Mouse (Mus musculus) urinary bladder, postnatal 10 days (tissue): Measurements from ENCODE around the gene Gnb5.

Source experiments
- DNase-seq: peaks from one replicate; pipeline ENCODE4 v3.0.0; 2022; ENCODE audit warnings: low spot score

Gnb5 gene

DNA sequence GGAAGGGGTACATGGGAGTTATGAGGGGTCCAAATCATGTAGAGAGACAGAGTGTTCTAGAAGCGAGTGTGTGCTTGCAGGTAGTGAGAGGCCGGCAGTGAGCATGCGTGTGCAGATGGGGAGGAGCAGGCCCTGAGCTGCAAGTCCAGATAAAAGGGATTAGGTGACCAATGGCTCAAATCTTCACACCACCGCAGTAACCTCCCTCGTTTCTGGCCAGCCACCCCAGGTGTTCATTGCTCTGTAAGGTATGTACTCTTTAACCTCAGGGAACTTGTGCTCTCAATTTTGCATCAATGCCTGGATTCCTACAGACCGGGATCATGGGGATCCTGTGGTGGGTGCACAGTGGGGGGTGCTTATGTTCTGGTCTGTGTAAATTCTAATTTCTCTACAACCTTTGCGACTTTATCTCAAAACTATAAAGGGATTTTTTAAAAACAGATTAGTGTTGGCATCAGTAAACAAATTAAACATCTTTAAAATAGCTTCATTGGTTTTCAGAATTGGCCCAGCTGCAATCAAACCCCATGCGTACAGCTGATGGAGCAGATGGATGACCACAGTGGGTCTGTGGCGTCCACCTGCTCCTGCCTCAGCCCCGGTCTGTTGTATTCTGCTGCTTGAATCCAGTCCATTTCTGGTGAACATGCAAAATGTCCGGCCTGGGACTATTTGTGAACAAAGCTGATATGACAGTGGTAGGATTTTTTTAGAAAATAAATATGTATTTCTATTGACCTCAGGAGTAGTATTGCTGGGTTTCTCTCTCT lies at the start of gene Gnb5:
TSS of gene Gnb5 (plus strand) at position 163 of the 773 bp plus-strand sequence.
- DNase-seq, result no peak

DNA sequence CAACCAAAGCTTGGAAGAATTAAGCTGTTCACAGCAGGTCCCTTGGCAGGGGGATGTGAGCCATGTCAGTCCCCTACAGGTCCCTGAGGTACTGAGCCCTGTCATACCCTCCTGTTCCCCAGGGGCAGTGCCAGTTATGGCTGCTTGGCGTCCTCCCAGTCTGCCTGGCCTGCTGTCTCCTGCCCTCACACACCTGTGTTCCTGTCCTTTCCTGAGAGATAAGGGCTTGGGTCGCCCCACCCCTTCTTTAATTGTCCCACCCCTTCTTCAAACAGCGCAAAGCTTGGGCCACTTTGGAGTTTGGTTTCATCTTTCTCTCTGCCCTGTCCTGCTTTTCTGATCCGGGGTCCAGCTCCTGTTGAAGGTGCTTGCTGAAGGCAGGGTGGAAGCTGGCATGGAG lies 47.3 kb upstream of the Gnb5 start:
- DNase-seq, result no peak

DNA sequence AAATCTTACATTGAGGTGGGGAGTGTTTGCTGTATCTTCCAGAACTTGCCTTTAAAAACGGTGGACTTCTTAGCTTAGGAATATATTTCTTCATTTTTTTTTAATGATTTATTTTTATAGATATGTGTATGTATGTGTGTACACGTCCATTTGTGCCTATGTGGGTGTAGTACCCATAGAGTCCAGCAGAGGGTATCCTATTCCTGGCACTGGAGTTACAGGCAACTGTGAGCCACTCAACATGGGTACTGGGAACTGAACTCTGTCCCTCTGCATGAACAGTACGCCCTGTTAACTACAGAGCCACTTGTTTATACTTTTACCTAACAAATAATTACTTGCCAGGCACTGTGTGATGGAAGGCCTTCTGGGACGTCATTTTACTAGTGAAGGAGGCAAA lies 46.4 kb upstream of the Gnb5 start:
- no peak for DNase-seq

DNA sequence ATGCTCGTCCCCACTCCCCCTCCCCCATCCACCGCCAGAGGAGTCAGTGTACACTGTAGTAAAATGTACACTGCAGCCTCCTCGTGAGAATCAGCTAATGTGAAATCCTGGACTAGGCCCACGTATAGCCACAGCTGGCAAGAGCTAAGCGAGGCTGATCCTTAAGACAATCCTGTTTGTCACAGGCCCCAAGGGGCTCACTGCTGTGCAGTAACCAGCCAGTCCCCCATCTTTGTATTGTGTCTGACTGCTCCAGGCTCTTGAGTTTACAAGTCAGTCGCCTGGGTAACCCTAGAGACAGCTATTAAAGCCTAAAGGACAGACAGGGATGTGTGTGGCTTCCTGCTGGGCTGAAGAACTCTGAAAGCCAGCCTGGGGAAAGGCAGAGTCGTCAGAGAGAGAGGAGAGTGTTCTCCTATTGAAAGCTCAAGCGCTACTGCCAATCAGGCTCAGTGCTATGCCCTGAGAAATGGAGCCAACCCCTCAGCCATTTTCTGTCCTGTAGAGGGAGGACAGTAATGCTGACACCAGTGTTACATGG lies 44.7 kb upstream of the Gnb5 start:
- no peak for DNase-seq

DNA sequence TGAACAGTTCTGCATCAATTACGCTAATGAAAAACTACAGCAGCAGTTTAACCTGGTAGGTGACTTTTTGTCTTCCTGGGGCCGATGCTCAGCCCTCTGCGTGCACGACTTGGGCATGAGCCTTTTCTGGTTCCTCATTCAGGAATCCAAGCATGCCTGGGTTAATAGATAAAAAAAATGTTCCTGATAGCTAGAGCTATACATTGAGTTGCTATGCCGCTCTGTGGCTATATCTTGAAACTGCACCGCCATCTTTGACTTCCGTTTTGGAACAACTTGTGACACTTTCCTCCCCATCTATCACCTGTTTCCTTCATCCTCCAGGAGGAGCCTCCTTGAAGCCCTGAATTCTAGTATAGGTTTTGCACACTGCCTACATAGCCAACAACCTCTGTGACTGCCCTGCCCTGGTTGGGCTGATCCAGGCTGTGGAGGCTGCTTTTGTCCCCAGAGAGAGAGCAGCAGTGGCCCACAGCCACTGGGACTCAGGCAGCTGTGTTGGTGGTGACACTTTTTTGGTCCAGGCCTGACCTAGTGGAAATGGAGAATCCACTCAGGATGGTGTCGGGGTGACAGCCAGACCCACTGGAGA lies 43.8 kb upstream of the Gnb5 start:
- DNase-seq, result no peak

DNA sequence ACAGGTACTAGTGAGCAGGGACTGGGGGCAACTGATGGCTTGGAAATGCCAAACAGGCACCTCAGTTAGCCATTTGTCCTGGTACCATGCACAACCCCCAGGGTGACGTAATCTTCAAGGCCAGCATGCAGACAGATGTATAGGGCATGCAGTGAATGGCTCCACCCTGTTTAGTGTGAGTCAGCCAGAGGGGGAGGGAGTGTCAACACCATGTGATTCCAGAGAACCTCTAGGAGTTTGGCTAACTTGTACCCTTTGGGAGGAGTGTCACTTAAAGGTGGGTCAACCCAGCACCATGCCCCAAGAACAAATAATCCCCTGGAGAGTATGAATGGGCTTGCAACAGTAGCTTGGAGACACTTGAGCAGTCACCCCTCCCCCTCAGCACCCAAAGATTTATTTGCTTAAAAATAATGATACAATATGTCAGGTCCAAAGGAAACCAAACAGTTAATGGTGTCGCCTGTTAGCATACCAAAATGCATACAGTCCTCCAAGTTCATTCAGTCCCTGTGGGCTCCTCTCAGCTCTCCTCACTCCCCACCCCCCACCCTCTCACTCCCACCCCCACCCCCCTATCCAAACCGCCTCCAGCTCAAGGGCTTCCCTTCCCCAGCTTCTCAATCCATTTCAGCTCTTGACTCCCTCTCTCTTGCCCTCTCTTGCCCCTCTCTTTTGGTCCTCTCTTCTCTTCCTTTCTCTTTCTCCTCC lies 41.9 kb upstream of the Gnb5 start:
- DNase-seq, result no peak

DNA sequence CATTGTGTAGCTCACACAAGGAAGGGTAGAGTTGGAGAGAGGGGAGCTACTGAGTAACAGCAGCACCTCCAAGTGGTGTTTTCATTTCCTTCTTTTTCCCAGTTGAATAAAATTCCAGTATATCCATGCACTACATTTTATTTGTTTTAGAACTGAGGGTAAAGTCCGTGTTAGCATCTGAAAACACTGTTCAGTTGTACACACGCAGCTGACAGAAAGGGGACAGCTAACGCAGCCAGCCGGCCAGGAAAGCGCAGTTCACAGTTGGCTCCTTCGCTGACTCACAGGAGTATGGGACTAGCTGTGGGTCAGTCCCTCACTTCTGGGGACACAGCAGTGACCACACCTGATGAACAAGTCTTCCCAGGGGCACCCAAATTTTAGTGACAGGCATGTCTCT lies 38.9 kb upstream of the Gnb5 start:
- no peak for DNase-seq

DNA sequence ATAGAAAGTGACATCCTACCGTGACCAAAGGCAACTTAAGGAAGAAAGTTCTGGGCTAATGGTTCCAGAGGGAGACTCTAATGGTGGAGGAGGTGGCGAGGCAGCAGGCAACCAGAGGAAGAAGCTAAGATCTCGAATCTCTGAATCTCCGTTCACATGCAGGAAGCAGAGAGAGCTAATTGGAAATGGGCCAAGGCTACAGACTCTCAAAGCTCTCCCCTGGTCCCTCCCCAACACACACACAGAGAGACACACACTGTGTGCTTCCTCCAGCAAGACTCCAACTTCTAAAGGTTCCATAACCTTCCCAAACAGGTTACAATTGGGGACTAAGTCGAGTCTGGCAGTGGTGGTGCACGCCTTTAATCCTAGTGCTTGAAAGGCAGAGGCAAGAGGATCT lies 35.7 kb upstream of the Gnb5 start:
- no peak for DNase-seq

DNA sequence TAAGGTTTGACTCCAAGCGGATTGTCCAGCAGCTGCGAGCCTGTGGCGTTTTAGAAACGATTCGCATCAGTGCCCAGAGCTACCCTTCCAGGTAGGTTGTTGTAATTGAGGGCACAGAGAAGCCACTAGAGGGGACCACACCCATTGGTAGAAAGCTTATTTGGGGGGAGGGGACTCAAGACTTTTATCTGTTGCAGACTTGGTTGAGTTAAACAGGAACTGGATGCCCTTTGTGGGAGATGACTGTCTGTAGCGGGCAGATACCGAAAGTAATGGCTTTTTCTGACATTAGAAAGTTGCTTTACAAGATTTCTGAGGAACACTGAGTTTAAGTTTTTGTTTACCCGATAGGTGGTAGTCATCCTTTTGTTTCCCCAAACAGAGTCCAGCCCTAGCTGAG lies 34.5 kb upstream of the Gnb5 start:
- no peak for DNase-seq

DNA sequence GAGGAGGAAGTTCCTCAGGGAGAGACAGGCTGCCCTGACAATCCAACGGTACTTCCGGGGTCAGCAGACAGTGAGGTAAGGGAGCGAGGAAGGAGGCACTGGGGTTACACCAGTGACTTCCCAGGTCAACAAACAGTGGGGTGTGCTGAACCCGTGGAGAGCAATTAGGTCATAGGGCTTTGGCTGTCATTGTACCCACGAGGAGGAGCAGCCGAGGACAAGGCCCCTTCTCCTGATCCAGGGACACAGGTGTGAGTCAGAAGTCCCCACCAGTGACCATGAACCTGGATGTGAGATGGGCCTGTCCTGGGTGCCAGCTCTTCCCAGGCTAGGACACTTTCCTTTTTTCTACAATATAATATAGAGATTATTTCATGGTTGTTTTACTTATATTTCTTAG lies 32.4 kb upstream of the Gnb5 start:
- DNase-seq, result no peak

DNA sequence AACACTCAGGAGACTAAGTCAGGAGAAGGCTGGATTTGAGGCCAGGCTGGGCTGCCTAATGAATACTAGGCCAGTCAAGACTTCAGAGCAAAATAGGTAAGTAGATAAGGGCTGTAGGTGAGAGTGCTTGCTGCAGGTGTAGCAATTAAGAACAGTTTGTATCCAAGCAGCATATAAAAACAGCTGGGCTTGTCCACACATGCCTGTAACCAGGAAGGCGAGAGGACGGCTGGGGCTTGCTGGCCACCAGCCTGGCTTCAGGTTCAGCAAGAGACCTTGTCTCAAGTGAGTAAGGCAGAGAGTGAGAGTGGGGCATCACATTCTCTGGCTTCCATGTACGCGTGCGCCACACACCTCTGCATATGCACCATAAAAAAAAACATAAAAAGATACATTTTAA lies 31.6 kb upstream of the Gnb5 start:
- no peak for DNase-seq

DNA sequence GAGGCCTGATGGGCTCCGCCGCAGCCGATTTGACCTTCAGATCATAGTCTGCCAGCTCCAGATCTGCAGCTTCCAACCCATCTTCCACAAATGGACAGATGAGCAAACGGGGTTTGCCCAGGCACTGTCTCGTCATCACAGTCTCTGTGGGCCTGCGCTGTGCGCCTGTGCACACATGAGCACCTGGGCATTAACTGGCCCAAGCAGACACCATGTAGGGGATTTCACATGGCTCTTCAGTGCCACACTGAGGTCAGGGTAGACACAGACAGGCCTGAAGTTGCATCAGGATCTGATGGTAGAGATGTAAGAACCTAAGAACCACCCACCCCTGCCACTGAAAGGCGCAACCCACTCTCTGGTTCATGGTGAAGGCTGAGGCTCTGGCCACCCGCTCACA lies 31.0 kb upstream of the Gnb5 start:
- no peak for DNase-seq

DNA sequence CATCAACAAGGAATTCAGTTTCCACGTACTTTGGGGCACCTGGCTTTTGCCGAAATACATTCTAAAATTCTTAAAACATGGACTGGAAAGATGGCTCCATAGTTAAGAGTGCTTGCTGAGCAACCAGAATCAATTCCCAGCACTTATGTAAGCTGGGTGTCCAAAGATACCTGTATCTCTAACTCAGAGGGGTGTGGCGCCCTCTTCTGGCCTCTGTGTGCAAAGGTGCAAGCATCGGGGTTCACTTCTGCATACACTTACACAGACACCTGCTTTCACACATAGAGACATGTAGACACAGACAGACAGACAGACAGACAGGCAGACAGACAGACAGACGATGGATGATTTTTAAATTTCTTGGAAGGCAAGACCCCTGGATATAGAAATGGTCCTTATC lies 25.3 kb upstream of the Gnb5 start:
- no peak for DNase-seq

DNA sequence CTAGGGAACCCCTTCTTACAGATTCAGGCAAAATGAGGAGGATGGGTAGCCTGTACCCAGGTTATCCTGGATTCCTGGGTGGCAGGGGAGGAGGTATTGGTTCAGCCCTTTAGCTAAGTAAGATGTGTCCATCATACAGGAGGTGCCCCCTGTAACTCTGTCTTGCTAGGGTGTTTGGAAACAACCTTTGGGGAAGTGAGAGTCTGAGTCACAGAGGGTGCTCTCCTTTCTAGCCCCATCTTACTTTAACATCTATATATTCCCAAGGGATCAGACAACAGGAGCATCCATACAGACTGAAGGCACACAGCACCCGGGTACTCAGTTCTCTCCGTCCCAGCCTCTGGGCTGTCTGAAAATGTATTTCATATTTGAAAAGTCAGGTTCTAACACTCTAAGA lies 23.9 kb upstream of the Gnb5 start:
- no peak for DNase-seq

DNA sequence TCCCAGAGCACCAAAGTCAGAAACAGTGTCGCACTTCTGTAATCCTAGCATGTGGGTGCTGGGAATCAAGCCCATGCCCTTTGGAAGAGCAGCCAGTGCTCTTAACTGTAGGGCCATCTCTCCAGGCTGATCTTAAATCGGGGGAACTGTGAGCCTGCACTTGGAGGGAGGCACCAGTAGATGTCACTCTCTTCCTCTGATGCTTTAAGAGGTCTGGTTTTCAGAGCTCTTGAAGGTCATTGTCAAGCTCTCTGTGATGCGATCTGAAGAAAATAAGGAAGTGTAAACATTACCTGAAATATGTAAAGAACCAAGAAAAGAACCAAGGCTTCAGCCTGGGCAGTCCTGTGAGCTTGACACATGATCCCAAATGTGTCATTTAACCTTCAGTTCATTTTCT lies 23.3 kb upstream of the Gnb5 start:
- no peak for DNase-seq

DNA sequence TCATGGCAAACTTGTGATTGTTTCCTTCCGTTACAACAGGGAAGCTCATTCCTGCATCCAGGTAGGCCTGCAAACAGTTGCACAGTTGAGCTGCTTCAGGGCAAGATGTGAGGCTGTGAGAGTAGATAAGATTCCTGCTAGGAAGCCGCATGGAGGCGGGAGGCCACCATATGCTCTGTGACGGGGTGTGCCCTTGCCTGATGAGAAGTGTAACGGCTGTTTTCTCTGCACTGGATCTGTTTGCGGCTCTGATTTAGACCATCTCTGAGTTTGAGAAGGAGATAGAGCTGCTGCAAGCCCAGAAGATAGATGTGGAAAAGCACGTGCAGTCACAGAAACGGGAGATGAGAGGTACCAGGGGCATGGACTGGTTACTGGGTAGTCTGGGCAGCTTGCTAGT lies 22.5 kb upstream of the Gnb5 start:
- DNase-seq, result no peak

DNA sequence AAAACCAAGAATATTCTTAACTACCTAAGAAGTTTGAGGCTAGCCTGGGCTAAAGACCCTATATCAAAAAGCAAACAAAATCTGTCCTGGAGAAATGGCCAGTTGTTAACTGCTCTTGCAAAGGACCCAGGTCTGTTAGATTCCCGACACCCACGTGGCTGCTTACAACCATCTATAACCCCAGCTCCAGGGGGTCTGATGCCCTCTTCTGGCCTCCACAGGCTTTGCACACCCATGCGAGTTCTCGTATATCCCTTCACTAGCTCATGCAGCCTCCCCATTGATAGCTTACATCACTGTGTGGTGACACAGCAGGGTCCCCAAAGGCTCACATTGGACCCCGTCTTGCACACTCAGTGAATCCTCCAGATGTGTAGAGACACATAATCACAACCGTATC lies 20.7 kb upstream of the Gnb5 start:
- DNase-seq, result no peak

DNA sequence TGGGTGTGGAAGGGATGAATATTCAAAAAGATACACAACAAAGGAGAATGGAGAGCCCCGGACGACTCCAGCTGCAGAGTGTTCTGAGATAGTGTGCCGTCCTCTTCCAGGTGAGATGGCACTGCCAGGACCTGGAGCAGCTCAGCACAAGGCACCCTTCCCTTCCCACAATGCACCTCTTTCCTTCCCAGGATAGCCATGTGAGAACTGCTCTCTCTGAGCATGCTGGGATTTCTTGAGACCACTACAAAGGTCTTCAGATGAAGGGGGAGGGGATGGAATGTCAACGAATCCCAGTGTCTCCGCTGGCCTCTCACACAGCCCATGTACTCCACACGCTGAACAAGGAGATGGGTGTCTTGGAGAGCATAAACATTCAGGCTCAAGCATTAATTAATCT lies 18.5 kb upstream of the Gnb5 start:
- no peak for DNase-seq

DNA sequence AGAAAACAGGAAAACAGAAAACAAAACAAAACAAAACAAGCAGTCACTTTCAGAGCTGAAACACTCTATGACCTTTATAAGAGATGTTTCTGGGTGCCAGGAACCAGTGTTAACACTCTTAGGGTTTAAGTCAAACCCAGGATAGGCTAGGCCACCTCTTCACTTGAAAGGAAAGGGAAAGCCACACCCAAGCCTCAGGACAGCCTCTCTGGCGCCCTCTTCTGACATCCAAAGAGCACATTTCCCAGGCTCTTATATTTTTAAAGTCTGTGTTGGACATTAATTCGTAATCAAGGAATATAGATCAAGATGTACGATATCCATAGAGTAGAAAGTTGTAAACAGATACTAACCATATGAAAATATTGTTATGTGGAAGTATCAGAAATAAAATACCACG lies 16.5 kb upstream of the Gnb5 start:
- DNase-seq, result no peak

DNA sequence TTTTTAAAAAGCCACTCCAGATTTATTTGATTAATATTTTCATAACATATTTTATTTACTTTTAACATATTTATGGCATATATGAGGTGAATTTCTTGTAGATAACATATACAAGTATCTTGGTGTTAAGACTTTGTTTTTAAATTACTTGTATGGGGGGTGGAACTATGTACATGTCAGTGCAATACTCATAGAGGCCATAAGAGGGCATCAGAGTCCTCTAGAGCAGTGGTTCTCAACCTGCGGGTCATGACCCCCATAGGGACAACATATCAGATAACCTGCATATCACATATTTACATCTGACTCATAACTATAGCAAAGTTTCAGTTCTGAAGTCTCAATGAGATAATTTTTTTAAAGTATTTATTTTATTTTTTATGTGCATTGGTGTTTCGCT lies 6.7 kb upstream of the Gnb5 start:
- no peak for DNase-seq

DNA sequence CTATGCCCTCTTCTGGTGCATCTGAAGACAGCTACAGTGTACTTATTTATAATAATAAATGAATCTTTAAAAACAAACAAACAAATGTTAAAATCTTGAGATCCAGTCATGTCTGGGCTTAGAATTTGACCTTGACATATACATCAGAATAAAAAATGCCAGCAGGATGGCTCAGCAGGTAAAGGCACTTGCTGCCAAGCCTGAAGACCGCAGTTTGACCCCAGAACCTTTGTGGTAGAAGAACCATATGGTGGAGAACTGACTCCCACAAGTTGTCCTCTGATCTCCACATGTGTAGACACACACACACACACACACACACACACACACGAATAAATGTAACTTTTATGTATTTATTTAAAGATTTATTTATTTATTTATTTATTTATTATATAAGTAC lies 3.1 kb upstream of the Gnb5 start:
- no peak for DNase-seq

DNA sequence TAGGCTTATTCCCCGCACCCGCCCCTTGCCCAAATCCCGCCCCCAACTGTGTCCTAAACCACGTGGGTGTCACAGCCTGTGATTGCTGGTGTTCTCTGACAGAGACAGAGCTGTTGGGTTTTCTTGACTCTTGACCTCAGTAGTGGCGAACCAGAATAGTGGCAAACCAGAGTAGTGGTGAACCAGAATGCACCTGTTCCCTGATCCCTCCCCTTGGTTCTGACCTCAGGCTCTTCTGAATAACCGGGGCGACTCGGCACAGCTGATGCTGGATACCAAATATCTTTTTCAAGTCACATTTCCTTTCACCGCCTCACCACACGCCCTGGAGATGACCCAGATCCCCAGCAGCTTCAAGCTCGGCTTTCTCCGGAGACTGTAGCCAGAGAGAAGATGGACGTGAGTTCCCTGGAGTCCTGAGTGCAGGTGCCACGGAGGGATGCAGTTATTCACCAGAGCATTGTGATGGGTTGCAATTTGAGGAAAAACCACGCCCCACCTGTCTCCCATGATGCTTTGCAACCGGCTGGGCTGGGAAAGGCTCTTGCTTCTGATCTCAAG lies 2.3 kb upstream of the Gnb5 start:
- DNase-seq, result no peak

DNA sequence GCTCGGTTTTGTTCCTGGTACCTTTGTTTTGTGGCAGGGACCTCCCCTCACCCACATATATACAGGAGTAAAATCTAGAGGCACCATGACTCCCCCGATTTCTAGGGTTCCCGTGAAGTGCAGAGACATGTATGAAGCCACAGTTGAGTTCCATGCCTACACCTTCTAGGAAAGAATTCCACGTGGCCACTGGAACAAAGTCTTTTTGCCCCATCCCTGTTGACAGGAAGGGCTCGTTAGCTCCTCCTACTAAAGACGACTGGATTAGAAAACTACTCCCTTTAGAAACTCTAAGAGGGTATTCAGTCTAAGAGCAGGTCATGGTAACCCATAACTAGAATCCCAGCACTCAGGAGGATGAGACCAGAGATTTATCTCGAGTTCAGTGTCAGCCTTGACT lies 1.8 kb upstream of the Gnb5 start:
- DNase-seq, result no peak
